ENCODE assay signal across 11 mouse cellular contexts in the genomic region with DNA sequence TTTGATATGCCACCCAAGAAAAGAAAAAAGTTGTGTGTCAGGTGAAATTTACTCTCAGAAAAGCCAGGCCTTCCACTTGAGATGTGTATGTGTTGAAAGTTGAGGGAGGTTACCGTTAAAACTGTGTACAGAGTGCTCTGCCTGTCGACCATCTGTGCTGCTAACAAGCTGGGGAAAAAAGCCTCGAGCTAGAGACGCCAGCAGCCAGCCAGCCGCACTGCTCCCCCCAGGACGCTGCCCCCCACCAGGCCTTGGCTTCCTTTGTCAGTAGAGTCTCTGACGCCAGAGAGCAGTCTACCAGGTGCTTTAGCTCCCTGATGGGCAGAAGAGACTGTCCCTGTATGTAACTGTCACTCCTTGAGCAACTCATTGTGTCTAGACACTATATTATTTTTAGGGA. TPM values are rescaled to one million over a fixed set of nuclear protein-coding genes. Genes with fewer than 3 reads are reported as not detected.
DNase-seq lines count a peak whose midpoint lies in the region; ATAC-seq lines count a peak whose summit lies in the region.
"Had no signal": no experiment of that assay in that cellular context is flagged by ENCODE, and none has a peak within 500 bp of the region (broad histone marks: within the 10 kb centered on the region; RNA-seq: fewer than 3 reads in every experiment).

No protein-coding gene starts in this region.

- ATAC-seq in embryonic facial prominence, embryonic 13.5 days (ENCODE audit: insufficient number of reproducible peaks, insufficient read depth, low FRiP score, low TSS enrichment, low read depth): no peak

- no peak overlapping the region for H3K4me3 ChIP-seq in embryonic facial prominence, embryonic 13.5 days

- H3K36me3 ChIP-seq in embryonic facial prominence, embryonic 13.5 days: peaks cover 27% of the 10 kb centered on the region

- peak; percentile 21 to 53 for DNase-seq in layer of hippocampus, adult 18-20 months (ENCODE audit: low spot score in 2 of 2)
- DNase-seq in layer of hippocampus, adult 11-12 months (ENCODE audit: low spot score): no peak
- peak; percentile 28 to 51 for DNase-seq in left cerebral cortex, postnatal 14 days (ENCODE audit: low spot score in 2 of 2)
- DNase-seq in thymus, postnatal 0 days (ENCODE audit: low spot score): peak; percentile 77
- DNase-seq in gastrocnemius, postnatal 14 days: no peak
- no peak for DNase-seq in lung, postnatal 4 days
- DNase-seq in spleen, postnatal 10 days (ENCODE audit: low spot score in 2 of 2): no peak
- DNase-seq: adrenal gland, postnatal 25 days; kidney, postnatal 36 days; lung, postnatal 14 days had no signal

- H3K4me2 ChIP-seq in embryonic facial prominence, embryonic 13.5 days: no peak overlapping the region

- WGBS in embryonic facial prominence, embryonic 13.5 days: 12% methylated on average over 7 of the region's 7 CpGs

- 0 out of 2 replicates have a peak overlapping the region, but pooled peaks have one; percentile 12 for H3K27ac ChIP-seq in embryonic facial prominence, embryonic 13.5 days

- no peaks in the 10 kb centered on the region for H3K9me3 ChIP-seq in embryonic facial prominence, embryonic 13.5 days

- no peaks in the 10 kb centered on the region for H3K27me3 ChIP-seq in embryonic facial prominence, embryonic 13.5 days

- peaks cover 17% of the 10 kb centered on the region for H3K4me1 ChIP-seq in embryonic facial prominence, embryonic 13.5 days

- intact Hi-C loops in left cerebral cortex, postnatal 14 days (cut with DNase I): no loop called here
- intact Hi-C loops in gastrocnemius, postnatal 14 days (cut with DNase I; ENCODE audit: low total_unique reads): no loop called here

- H3K9ac ChIP-seq in embryonic facial prominence, embryonic 13.5 days: no peak overlapping the region

RNA-seq across cellular contexts. Expression of a gene that starts 48.9 kb away (rescaled TPM):
- 10 to 100 TPM; 66.6 to 70.6 TPM for total RNA-seq in layer of hippocampus, adult 18-20 months (2021)
- polyA plus RNA-seq in embryonic facial prominence, embryonic 13.5 days (2015; fragmentation: Nextera tagmentation; extraction: Ambion mirVana): 9.0 and 13.1 TPM in 2 replicates
- total RNA-seq in left cerebral cortex, postnatal 14 days (2021): 10 to 100 TPM; 44.3 to 47.7 TPM
- polyA plus RNA-seq in thymus, postnatal 0 days (2015; fragmentation: Nextera tagmentation; extraction: Ambion mirVana): 16.7 and 17.6 TPM in 2 replicates
- 10 to 100 TPM; 31.2 to 31.6 TPM for total RNA-seq in gastrocnemius, postnatal 14 days (2021)

RNA-seq across cellular contexts. Expression of a gene that starts 56.0 kb away (rescaled TPM):
- 10 to 100 TPM; 33.5 to 35.0 TPM for total RNA-seq in layer of hippocampus, adult 18-20 months (2021)
- 16.6 and 19.9 TPM in 2 replicates for polyA plus RNA-seq in embryonic facial prominence, embryonic 13.5 days (2015; fragmentation: Nextera tagmentation; extraction: Ambion mirVana)
- total RNA-seq in left cerebral cortex, postnatal 14 days (2021): 10 to 100 TPM; 62.4 to 63.7 TPM
- polyA plus RNA-seq in thymus, postnatal 0 days (2015; fragmentation: Nextera tagmentation; extraction: Ambion mirVana): 12.8 and 13.6 TPM in 2 replicates
- 10 to 100 TPM in 1 of 2 experiments, 1 to 10 TPM in 1; 9.7 to 12.4 TPM for total RNA-seq in gastrocnemius, postnatal 14 days (2021)

Comparison
In these comparisons a context has a peak if more than half of its experiments do, and no peak if none do; other contexts are left out.
1. DNase-seq: peak in layer of hippocampus, adult 18-20 months (2 of 2), left cerebral cortex, postnatal 14 days (2 of 2) and thymus, postnatal 0 days (single experiment); none in layer of hippocampus, adult 11-12 months (single experiment), gastrocnemius, postnatal 14 days (single experiment), lung, postnatal 4 days (0 of 2) and spleen, postnatal 10 days (0 of 2).